ENCODE assay signal across 10 mouse cellular contexts in the genomic region with DNA sequence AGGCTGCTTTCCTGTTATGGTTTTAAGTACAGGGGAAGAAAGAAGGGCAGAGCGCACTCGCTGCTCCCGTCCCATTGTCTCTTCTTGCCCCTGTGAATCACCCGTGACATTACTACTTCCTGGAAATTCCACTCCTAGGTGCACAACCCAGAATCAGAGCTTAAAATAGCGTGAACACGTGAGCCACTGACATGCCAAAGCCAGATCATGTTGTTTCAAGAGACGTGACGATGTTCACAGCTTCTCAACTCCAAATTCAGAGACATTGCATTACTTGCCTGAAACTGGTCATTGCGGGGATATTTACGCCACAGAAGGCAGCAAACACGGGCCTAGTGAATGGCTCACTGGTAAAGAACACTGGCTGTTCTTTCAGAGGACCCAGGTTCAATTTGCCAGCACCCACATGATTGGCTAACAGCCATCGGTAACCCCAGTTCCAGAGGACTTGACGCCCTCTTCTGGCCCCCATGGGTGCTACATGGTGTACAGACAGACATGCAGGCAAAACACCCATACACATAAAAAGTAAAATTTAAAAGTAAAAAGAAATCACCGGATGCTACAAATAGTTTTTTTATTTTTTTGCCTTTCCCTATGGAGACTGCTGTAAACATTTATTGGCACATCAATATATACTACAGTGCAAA. TPM values are rescaled to one million over a fixed set of nuclear protein-coding genes. Genes with fewer than 3 reads are reported as not detected.
DNase-seq lines count a peak whose midpoint lies in the region; ATAC-seq lines count a peak whose summit lies in the region.
"Had no signal": no experiment of that assay in that cellular context is flagged by ENCODE, and none has a peak within 500 bp of the region (broad histone marks: within the 10 kb centered on the region; RNA-seq: fewer than 3 reads in every experiment).

No protein-coding gene starts in this region.

- no peaks in the 10 kb centered on the region for H3K36me3 ChIP-seq in lung, embryonic 15.5 days
- no peaks in the 10 kb centered on the region for H3K36me3 ChIP-seq in hindbrain, embryonic 14.5 days (replicated peaks; ENCODE audit: control insufficient read depth, insufficient read depth)
- H3K36me3 ChIP-seq: midbrain, embryonic 13.5 days had no signal

- H3K9me3 ChIP-seq in lung, embryonic 15.5 days, result no peaks in the 10 kb centered on the region
- no peaks in the 10 kb centered on the region for H3K9me3 ChIP-seq in hindbrain, embryonic 14.5 days (ENCODE audit: control insufficient read depth, low read length)
- H3K9me3 ChIP-seq: midbrain, embryonic 13.5 days had no signal

- peaks cover 18% of the 10 kb centered on the region for H3K4me1 ChIP-seq in lung, embryonic 15.5 days
- H3K4me1 ChIP-seq in hindbrain, embryonic 14.5 days (replicated peaks; ENCODE audit: control insufficient read depth, insufficient read depth, low read length), result 0 out of 2 replicates have a peak, but pooled peaks cover under 1% of the 10 kb centered on the region

- 80% methylated on average over 14 of the region's 14 CpGs for WGBS in lung, embryonic 15.5 days
- 90% methylated on average over 14 of the region's 14 CpGs for WGBS in hindbrain, embryonic 14.5 days

- no peaks in the 10 kb centered on the region for H3K27me3 ChIP-seq in lung, embryonic 15.5 days
- H3K27me3 ChIP-seq in hindbrain, embryonic 14.5 days (ENCODE audit: control insufficient read depth, insufficient read depth, low read length), result no peaks in the 10 kb centered on the region
- H3K27me3 ChIP-seq: midbrain, embryonic 13.5 days had no signal

- no peak overlapping the region for H3K4me2 ChIP-seq in lung, embryonic 15.5 days
- no peak overlapping the region for H3K4me2 ChIP-seq in hindbrain, embryonic 14.5 days (replicated peaks)
- H3K4me2 ChIP-seq: midbrain, embryonic 13.5 days had no signal

- no peak for ATAC-seq in lung, embryonic 15.5 days (ENCODE audit: borderline replicate concordance, extremely low read depth, low FRiP score, low TSS enrichment)
- ATAC-seq in hindbrain, embryonic 14.5 days (ENCODE audit: low FRiP score), result no peak
- ATAC-seq: activated CD4-positive, CD25-positive, alpha-beta regulatory T cell, adult 4 months; midbrain, embryonic 13.5 days had no signal

- peak; percentile 93 for DNase-seq in heart, adult 11 months
- DNase-seq in heart, postnatal 25 days (ENCODE audit: low spot score), result no peak
- DNase-seq in lung, adult 18-20 months, result no peak
- DNase-seq in heart, adult 8-10 months (ENCODE audit: low spot score), result peak; percentile 60
- DNase-seq in skeletal muscle tissue, adult 2 months (ENCODE audit: low read depth, low spot score), result peak; percentile 25
- no peak for DNase-seq in urinary bladder, postnatal 14 days (ENCODE audit: low spot score)
- no peak for DNase-seq in hindbrain, embryonic 14.5 days (ENCODE audit: low spot score)

- no peak overlapping the region for H3K4me3 ChIP-seq in lung, embryonic 15.5 days
- no peak overlapping the region for H3K4me3 ChIP-seq in hindbrain, embryonic 14.5 days (replicated peaks; ENCODE audit: low read length)
- H3K4me3 ChIP-seq: midbrain, embryonic 13.5 days had no signal

- intact Hi-C loops in heart, postnatal 25 days (cut with DNase I), result no loop called here

- H3K27ac ChIP-seq in lung, embryonic 15.5 days, result peak overlapping the region; percentile 48; the same call in 1 of the 2 replicates
- no peak overlapping the region for H3K27ac ChIP-seq in hindbrain, embryonic 14.5 days
- H3K27ac ChIP-seq: midbrain, embryonic 13.5 days had no signal

- no peak overlapping the region for H3K9ac ChIP-seq in lung, embryonic 15.5 days
- H3K9ac ChIP-seq in hindbrain, embryonic 14.5 days, result no peak overlapping the region
- H3K9ac ChIP-seq: midbrain, embryonic 13.5 days had no signal

RNA-seq across cellular contexts. Expression of gene Fam49b, which starts 41.6 kb away (rescaled TPM):
- total RNA-seq in heart, postnatal 25 days (2021), result 10 to 100 TPM; 22.7 to 25.2 TPM
- polyA plus RNA-seq in lung, embryonic 15.5 days (2015; fragmentation: Nextera tagmentation; extraction: Ambion mirVana), result 55.1 and 60.7 TPM in 2 replicates
- total RNA-seq in heart, adult 8-10 months (2022), result 10 to 100 TPM; 18.1 to 26.6 (median 22.1) TPM
- polyA plus RNA-seq in hindbrain, embryonic 14.5 days (2014; fragmentation: Nextera tagmentation; extraction: Ambion mirVana), result 164 and 176 TPM in 2 replicates

Comparison
In these comparisons a context has a peak if more than half of its experiments do, and no peak if none do; other contexts are left out.
1. DNase-seq: peak in heart, adult 11 months (single experiment), heart, adult 8-10 months (single experiment) and skeletal muscle tissue, adult 2 months (single experiment); none in heart, postnatal 25 days (single experiment), lung, adult 18-20 months (0 of 2), urinary bladder, postnatal 14 days (single experiment) and hindbrain, embryonic 14.5 days (single experiment).